Mouse (Mus musculus) ovary, postnatal 36 days (tissue): ENCODE data around the gene Hoxc12.
A peak's percentile ranks its signal among the peaks of the same experiment; 100 is the strongest.

ENCODE experiments used
- DNase-seq: peaks from one replicate; pipeline ENCODE4 v3.0.0; 2022; ENCODE audit warnings: low spot score, mixed read lengths

The Hoxc12 gene

DNA sequence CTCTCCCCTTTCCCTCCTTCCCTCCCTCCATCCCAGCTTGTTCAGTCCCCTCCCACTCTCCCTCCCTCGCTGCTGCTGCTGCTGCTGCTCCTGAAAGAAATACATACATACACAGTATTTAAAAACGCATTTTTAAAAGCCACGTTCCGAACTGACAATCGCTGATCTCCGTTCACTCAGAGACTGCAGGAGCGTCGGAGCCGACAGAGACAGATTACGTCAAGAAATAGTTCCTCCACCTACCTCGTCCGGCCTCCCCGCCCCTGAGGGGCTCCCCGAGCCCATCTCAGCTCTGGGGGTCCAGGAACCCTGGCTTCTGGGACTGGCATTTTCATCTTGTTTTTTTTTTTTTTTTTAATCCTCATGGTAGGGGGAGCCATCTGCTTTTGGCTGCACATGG, 44.4 kb downstream of the Hoxc12 start:
- no peak for DNase-seq

GRCm38 (mm10) chr15:102981379-102982288, 45.1 kb downstream of the Hoxc12 start:
- DNase-seq = peak; percentile 46

DNA sequence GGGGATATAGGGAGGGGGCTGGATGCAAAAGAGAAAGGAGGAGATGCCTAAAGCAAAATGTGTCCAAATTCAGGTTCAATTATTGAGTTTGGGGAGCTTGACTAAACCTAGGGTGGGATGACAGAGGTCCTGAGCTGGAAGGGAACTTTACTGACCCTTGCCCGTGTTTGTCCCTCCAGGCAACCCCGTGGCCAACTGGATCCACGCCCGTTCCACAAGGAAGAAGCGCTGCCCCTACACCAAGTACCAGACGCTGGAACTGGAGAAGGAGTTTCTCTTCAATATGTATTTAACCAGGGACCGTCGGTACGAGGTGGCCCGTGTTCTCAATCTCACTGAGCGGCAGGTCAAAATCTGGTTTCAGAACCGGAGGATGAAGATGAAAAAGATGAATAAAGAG, 47.2 kb downstream of the Hoxc12 start:
- DNase-seq = no peak

GRCm38 (mm10) chr15:102984521-102984920, 48.0 kb downstream of the Hoxc12 start:
- DNase-seq = no peak

DNA sequence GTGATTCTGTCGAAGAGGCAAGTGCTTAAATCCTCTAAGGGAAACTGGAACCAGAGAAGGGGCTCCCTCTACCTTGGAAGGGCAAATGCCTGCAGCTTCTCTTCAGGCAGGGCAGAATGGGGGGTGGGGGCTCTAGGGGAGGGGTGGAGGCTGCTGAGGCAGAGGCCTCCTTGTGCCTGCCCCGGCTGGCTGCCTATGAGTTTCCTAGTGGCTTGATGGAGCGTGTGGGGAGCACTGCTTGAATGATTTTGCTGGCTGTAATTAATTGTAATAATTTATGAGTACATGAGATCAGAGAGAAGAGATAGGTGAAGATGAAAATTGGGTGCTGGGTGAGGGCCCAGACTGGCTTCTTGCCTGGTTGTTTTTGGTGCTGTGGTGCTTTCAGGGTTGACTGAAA, 48.4 kb downstream of the Hoxc12 start:
- no peak for DNase-seq

- DNase-seq = peak; percentile 93
Measured at GRCm38 (mm10) chr15:102987124-102987833, 50.7 kb downstream of the Hoxc12 start.

GRCm38 (mm10) chr15:102988078-102988477, 51.5 kb downstream of the Hoxc12 start:
- DNase-seq = no peak
